Mouse (Mus musculus) embryonic facial prominence, embryonic 14.5 days (tissue): ENCODE results near the gene Lypd9. TPM values are rescaled to one million over a fixed set of nuclear protein-coding genes. Genes with fewer than 3 reads are reported as not detected.
"Not testable (repeated sequence)": the region's sequence is repeated elsewhere in the genome, so short reads cannot be mapped to it uniquely, and the experiment has no call there.

Experiments used
- ATAC-seq: fragments of 200-750 bp; cut with Nextera tagmentation; 2 replicates; pipeline ENCODE4 v1.8.0; 2017; ENCODE audit warnings: low read depth, moderate number of reproducible peaks, moderate TSS enrichment
- DNase-seq: peaks from one replicate; pipeline ENCODE4 v3.0.0-alpha.2; 2015; ENCODE audit warnings: low spot score
- H3K27ac ChIP-seq: fragments of 300-500 bp; sonication (generic); replicated peaks from 2 replicates; pipeline ENCODE4 v1.5.1; 2014; ENCODE audit warnings: low read depth, mild to moderate bottlenecking, low read length, moderate library complexity
- H3K27me3 ChIP-seq: fragments of 300-500 bp; sonication (generic); replicated peaks from 2 replicates; pipeline ENCODE4 v1.6.1; 2014; ENCODE audit warnings: low read length; ENCODE audit not compliant: control insufficient read depth, insufficient read depth
- H3K36me3 ChIP-seq: fragments of 300-500 bp; sonication (generic); 2 replicates; pipeline ENCODE4 v1.6.1; 2014; ENCODE audit warnings: low read length, mixed read lengths; ENCODE audit not compliant: control insufficient read depth, insufficient read depth
- H3K4me1 ChIP-seq: fragments of 300-500 bp; sonication (generic); 2 replicates; pipeline ENCODE4 v1.6.1; 2014; ENCODE audit warnings: antibody characterized with exemption, low read length; ENCODE audit not compliant: control insufficient read depth, insufficient read depth
- H3K4me2 ChIP-seq: fragments of 300-500 bp; sonication (generic); 2 replicates; pipeline ENCODE4 v1.6.1; 2014; ENCODE audit warnings: low read depth, mild to moderate bottlenecking, low read length, moderate library complexity, mixed read lengths
- H3K4me3 ChIP-seq: fragments of 300-500 bp; sonication (generic); 2 replicates; pipeline ENCODE4 v1.5.1; 2014; ENCODE audit warnings: low read depth, mild to moderate bottlenecking, low read length
- H3K9ac ChIP-seq: fragments of 300-500 bp; sonication (generic); 2 replicates; pipeline ENCODE4 v1.6.1; 2014; ENCODE audit warnings: low read depth, mild to moderate bottlenecking, low read length, moderate library complexity, mixed read lengths
- H3K9me3 ChIP-seq: fragments of 300-500 bp; sonication (generic); 2 replicates; pipeline ENCODE4 v1.6.1; 2016; ENCODE audit warnings: low read length; ENCODE audit not compliant: control insufficient read depth
- WGBS: fragments of 180-500 bp; shearing (Covaris S2); extraction: QIAGEN DNeasy Blood & Tissue Kit; methylation state at CpG from one replicate; pipeline ENCODE4 v1.1.7; 2014; 5-methylcytosine and 5-hydroxymethylcytosine counted together
- polyA plus RNA-seq: library from polyadenylated mRNA; unstranded; fragments of >200 nt; fragmentation: Nextera tagmentation; extraction: Ambion mirVana; gene quantifications from 2 replicates; pipeline ENCODE4 v1.2.1, GENCODE M21; 2014

Gene Lypd9
- polyA plus RNA-seq: not detected in 2 replicates

DNA sequence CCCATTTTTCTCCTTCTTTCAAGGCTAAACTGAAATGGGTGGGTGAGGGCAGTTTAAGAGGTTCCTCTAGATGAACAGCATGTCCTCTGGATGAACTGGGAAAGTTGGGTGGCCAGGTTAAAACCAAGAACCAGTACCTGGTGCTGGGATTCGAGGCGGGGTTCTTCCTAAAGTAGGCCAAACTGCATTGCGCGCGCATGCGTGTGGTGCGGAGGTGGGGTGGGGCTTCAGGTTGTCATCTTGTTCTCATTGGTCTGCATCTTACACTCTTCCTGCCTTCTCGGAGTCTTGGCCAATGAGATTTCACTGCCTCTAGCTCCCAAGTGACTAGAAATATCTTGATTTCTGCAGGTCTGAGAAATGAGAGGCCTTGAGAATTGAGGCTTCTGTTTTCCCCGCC, at the start of gene Lypd9:
Gene Lypd9, minus strand, starts transcription at position 165 of the 400 bp plus-strand sequence.
- H3K4me3 ChIP-seq: no peak within 1 kb of the TSS
- DNase-seq: no peak
- H3K27me3 ChIP-seq: no peaks in the 10 kb centered on the region
- H3K4me1 ChIP-seq: no peaks in the 10 kb centered on the region
- no peaks in the 10 kb centered on the region for H3K36me3 ChIP-seq
- no peak for ATAC-seq
- no peak within 1 kb of the TSS for H3K9ac ChIP-seq
- WGBS: 96% methylated on average over 9 of the region's 9 CpGs
- no peaks in the 10 kb centered on the region for H3K9me3 ChIP-seq
- H3K27ac ChIP-seq: no peak within 1 kb of the TSS
- H3K4me2 ChIP-seq: no peak within 1 kb of the TSS

GRCm38 (mm10) chr11:58502472-58502871, 49.7 kb upstream of the Lypd9 start, which contains the start of gene Olfr331:
Gene Olfr331 (minus strand): TSS chr11:58502572.
- not testable (repeated sequence) for H3K27ac ChIP-seq, H3K27me3 ChIP-seq, DNase-seq, ATAC-seq, H3K9me3 ChIP-seq, H3K4me2 ChIP-seq, H3K36me3 ChIP-seq, H3K9ac ChIP-seq, H3K4me3 ChIP-seq, H3K4me1 ChIP-seq

- no peaks in the 10 kb centered on the region for H3K36me3 ChIP-seq
- no peak for ATAC-seq
- no peak overlapping the region for H3K4me2 ChIP-seq
- H3K27me3 ChIP-seq: no peaks in the 10 kb centered on the region
- WGBS: 46% methylated on average over 3 of the region's 3 CpGs
- DNase-seq: peak; percentile 27
- no peaks in the 10 kb centered on the region for H3K4me1 ChIP-seq
- H3K4me3 ChIP-seq: no peak overlapping the region
- no peak overlapping the region for H3K27ac ChIP-seq
- H3K9ac ChIP-seq: no peak overlapping the region
- no peaks in the 10 kb centered on the region for H3K9me3 ChIP-seq
Observed at GRCm38 (mm10) chr11:58499290-58499689, 46.6 kb upstream of the Lypd9 start.

DNA sequence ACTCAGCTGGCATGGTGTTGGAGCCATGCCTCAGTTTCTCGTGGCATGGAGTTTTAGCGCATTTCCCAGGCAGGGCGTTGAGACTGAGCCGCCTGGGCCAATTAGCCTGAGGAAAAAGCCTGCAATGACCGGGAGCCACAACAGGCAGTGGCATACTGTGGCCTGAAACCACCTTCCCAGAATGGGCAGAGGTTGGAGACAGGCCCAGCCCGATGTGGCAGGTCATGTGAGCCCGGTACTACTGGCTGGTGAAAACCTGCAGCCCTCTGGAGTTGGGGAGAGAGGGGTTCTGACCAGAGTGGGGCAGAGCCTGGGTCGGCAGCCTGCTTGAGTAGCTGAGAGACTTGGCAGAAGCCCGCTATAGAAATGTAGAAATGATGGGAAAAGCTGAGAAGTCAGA, 46.0 kb upstream of the Lypd9 start:
- no peak for DNase-seq
- WGBS: 77% methylated on average over 9 of the region's 9 CpGs
- no peak overlapping the region for H3K9ac ChIP-seq
- H3K36me3 ChIP-seq: no peaks in the 10 kb centered on the region
- H3K27ac ChIP-seq: no peak overlapping the region
- no peaks in the 10 kb centered on the region for H3K9me3 ChIP-seq
- ATAC-seq: no peak
- no peaks in the 10 kb centered on the region for H3K27me3 ChIP-seq
- H3K4me3 ChIP-seq: no peak overlapping the region
- no peak overlapping the region for H3K4me2 ChIP-seq
- no peaks in the 10 kb centered on the region for H3K4me1 ChIP-seq

DNA sequence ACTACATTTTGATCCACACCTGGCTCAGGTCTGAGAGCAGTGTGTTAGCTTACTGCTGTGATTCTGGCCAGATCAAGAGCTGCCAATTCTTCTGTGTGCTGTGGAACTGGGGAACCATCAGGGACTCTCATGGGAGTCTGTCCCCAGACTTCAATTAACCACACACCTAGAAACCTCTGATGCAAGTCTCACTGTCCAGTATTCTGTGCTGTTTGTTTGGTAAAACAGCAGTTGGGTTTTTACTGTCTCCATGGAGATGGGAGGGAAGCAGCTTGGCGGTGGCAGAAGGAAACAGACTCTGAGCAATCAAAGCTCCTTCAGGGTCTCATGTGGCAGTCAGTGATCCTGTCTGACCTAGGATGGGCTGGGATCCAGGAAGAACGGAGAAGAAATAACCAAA, 39.7 kb upstream of the Lypd9 start, which contains the start of gene Olfr332:
Gene Olfr332, minus strand, starts transcription at position 101 of the 400 bp plus-strand sequence.
- H3K9ac ChIP-seq: no peak within 1 kb of the TSS
- H3K4me1 ChIP-seq: no peaks in the 10 kb centered on the region
- no peak within 1 kb of the TSS for H3K4me2 ChIP-seq
- H3K4me3 ChIP-seq: no peak within 1 kb of the TSS
- ATAC-seq (no peak), DNase-seq (no peak)
- H3K9me3 ChIP-seq: no peaks in the 10 kb centered on the region
- no peaks in the 10 kb centered on the region for H3K27me3 ChIP-seq
- WGBS: 74% methylated on average over 2 of the region's 2 CpGs
- H3K27ac ChIP-seq: no peak within 1 kb of the TSS
- no peaks in the 10 kb centered on the region for H3K36me3 ChIP-seq

GRCm38 (mm10) chr11:58462170-58462569, 9.4 kb upstream of the Lypd9 start, which contains the start of gene Olfr30:
Gene Olfr30 (minus strand): TSS chr11:58462270.
- Histone ChIP-seq H3K4me3 (no peak within 1 kb of the TSS), H3K27ac (no peak within 1 kb of the TSS), H3K4me1 (no peaks in the 10 kb centered on the region), H3K9me3 (no peaks in the 10 kb centered on the region), H3K36me3 (no peaks in the 10 kb centered on the region), H3K27me3 (no peaks in the 10 kb centered on the region), H3K9ac (no peak within 1 kb of the TSS), H3K4me2 (no peak within 1 kb of the TSS)
- ATAC-seq (no peak), DNase-seq (no peak)

- H3K9me3 ChIP-seq: no peaks in the 10 kb centered on the region
- no peak overlapping the region for H3K9ac ChIP-seq
- no peak overlapping the region for H3K27ac ChIP-seq
- no peak overlapping the region for H3K4me2 ChIP-seq
- DNase-seq (peak; percentile 20), ATAC-seq (peak; percentile 44; the same call in 1 of the 2 replicates)
- H3K4me3 ChIP-seq: no peak overlapping the region
- H3K36me3 ChIP-seq: no peaks in the 10 kb centered on the region
- H3K27me3 ChIP-seq: no peaks in the 10 kb centered on the region
- H3K4me1 ChIP-seq: no peaks in the 10 kb centered on the region
- 22% methylated on average over 4 of the region's 4 CpGs for WGBS
Observed at GRCm38 (mm10) chr11:58453592-58453991, 869 bp upstream of the Lypd9 start.

DNA sequence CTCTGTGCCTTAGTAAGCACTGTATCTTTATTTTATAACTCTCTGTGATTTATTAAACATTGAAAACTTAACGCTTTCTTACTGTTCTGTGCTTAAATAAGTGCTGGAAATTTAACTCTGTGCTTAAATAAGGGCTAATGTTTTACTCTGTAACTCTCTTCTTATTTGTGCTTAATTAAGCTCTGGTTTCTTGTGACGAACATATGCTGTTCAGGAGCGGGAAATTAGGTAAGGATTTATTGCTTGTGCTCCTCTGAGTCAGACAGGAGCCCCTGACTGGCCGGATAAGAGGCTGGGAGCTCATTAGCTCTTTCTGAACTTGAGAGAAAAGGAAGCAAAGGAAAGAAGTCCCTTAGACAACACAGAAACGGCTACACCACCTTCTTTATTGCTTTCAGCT, 14.9 kb downstream of the Lypd9 start:
- no peak overlapping the region for H3K27ac ChIP-seq
- H3K36me3 ChIP-seq: no peaks in the 10 kb centered on the region
- H3K9me3 ChIP-seq: no peaks in the 10 kb centered on the region
- no peak for DNase-seq
- no peak overlapping the region for H3K4me2 ChIP-seq
- no peaks in the 10 kb centered on the region for H3K27me3 ChIP-seq
- ATAC-seq: no peak
- H3K9ac ChIP-seq: no peak overlapping the region
- no peaks in the 10 kb centered on the region for H3K4me1 ChIP-seq
- no peak overlapping the region for H3K4me3 ChIP-seq
- 42% methylated on average over 5 of the region's 5 CpGs for WGBS

DNA sequence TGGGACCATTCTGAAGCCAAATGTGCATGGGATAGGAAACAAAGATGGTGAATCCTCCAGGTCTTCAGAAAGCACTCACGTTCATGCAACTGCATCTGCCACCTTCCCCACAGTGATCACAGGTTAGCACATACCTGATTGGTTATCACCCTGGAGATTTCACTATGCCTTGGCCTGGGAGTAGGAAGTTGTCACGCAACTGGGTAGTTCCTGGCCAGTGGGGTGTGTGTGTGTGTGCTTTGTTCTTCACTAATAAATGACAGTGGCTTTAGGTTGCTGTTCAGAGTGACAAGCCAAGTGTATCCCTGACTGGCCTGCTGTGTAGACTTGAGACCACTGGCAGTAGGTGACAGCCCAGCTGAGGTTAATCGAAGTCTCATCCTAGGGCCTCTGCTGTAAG, 20.5 kb downstream of the Lypd9 start, which contains the start of gene Gm12253:
Gene Gm12253, plus strand, starts transcription at position 301 of the 400 bp plus-strand sequence.
- H3K9ac ChIP-seq: no peak within 1 kb of the TSS
- ATAC-seq: no peak
- no peak for DNase-seq
- H3K27ac ChIP-seq: no peak within 1 kb of the TSS
- H3K4me3 ChIP-seq: no peak within 1 kb of the TSS
- H3K36me3 ChIP-seq: no peaks in the 10 kb centered on the region
- no peak within 1 kb of the TSS for H3K4me2 ChIP-seq
- WGBS: 92% methylated on average over 3 of the region's 3 CpGs
- no peaks in the 10 kb centered on the region; the same call in 1 of the 2 replicates for H3K4me1 ChIP-seq
- H3K9me3 ChIP-seq: no peaks in the 10 kb centered on the region
- no peaks in the 10 kb centered on the region for H3K27me3 ChIP-seq
